Mouse (Mus musculus) liver, embryonic 11.5 days (tissue): ENCODE measurements around the gene Samd4b. TPM values are rescaled to one million over a fixed set of nuclear protein-coding genes. Genes with fewer than 3 reads are reported as not detected.
A peak's percentile ranks its signal among the peaks of the same experiment; 100 is the strongest.
"Not testable (repeated sequence)": the region's sequence is repeated elsewhere in the genome, so short reads cannot be mapped to it uniquely, and the experiment has no call there.

Experiments used
- ATAC-seq: fragments of 200-750 bp; cut with Nextera tagmentation; replicated peaks from 2 replicates; pipeline ENCODE4 v1.8.0; 2017; ENCODE audit warnings: moderate number of reproducible peaks, mild to moderate bottlenecking, moderate TSS enrichment, moderate library complexity; ENCODE audit not compliant: low FRiP score
- DNase-seq: peaks from one replicate; pipeline ENCODE4 v3.0.0-alpha.2; 2017; ENCODE audit warnings: low spot score
- H3K27ac ChIP-seq: fragments of 300-500 bp; sonication (generic); 2 replicates; pipeline ENCODE4 v1.5.1; 2014; ENCODE audit warnings: mild to moderate bottlenecking, low read depth, low read length, control low read depth
- H3K27me3 ChIP-seq: fragments of 300-500 bp; sonication (generic); replicated peaks from 2 replicates; pipeline ENCODE4 v1.6.1; 2014; ENCODE audit warnings: low read length, mixed read lengths; ENCODE audit not compliant: control insufficient read depth, insufficient read depth
- H3K36me3 ChIP-seq: fragments of 300-500 bp; sonication (generic); 2 replicates; pipeline ENCODE4 v1.6.1; 2014; ENCODE audit warnings: mild to moderate bottlenecking, low read length, moderate library complexity, mixed read lengths; ENCODE audit not compliant: control insufficient read depth, insufficient read depth
- H3K4me1 ChIP-seq: fragments of 300-500 bp; sonication (generic); replicated peaks from 2 replicates; pipeline ENCODE4 v1.6.1; 2014; ENCODE audit warnings: low read length, mixed read lengths; ENCODE audit not compliant: control insufficient read depth, insufficient read depth
- H3K4me2 ChIP-seq: fragments of 300-500 bp; sonication (generic); 2 replicates; pipeline ENCODE4 v1.6.1; 2014; ENCODE audit warnings: mild to moderate bottlenecking, control low read depth, moderate library complexity
- H3K4me3 ChIP-seq: fragments of 300-500 bp; sonication (generic); 2 replicates; pipeline ENCODE4 v1.5.1; 2014; ENCODE audit warnings: low read depth, low read length, control low read depth
- H3K9ac ChIP-seq: fragments of 300-500 bp; sonication (generic); 2 replicates; pipeline ENCODE4 v1.6.1; 2014; ENCODE audit warnings: low read depth, low read length, control low read depth
- H3K9me3 ChIP-seq: fragments of 300-500 bp; sonication (generic); 2 replicates; pipeline ENCODE4 v1.6.1; 2016; ENCODE audit warnings: low read length, inconsistent platforms, mixed read lengths; ENCODE audit not compliant: control insufficient read depth
- WGBS: fragments of 180-500 bp; shearing (Covaris S2); extraction: QIAGEN DNeasy Blood & Tissue Kit; methylation state at CpG from one replicate; pipeline ENCODE4 v1.1.7; 2014; 5-methylcytosine and 5-hydroxymethylcytosine counted together
- polyA plus RNA-seq: library from polyadenylated mRNA; unstranded; fragments of >200 nt; fragmentation: Nextera tagmentation; extraction: Ambion mirVana; gene quantifications from 2 replicates; pipeline ENCODE4 v1.2.1, GENCODE M21; 2014

Gene Samd4b
- polyA plus RNA-seq, 1 experiment from 2014 or later = 18.6 TPM

GRCm38 (mm10) chr7:28547628-28548027 is 50.3 kb downstream of the Samd4b start:
- ATAC-seq = 0 out of 2 replicates have a peak, but pooled peaks have one; percentile 43
- H3K9me3 ChIP-seq = no peaks in the 10 kb centered on the region
- peaks cover 10% of the 10 kb centered on the region for H3K4me1 ChIP-seq
- 46% methylated on average over 7 of the region's 7 CpGs for WGBS
- H3K27me3 ChIP-seq = peaks cover 47% of the 10 kb centered on the region
- no peak overlapping the region for H3K9ac ChIP-seq
- no peak for DNase-seq
- H3K4me3 ChIP-seq = 0 out of 2 replicates have a peak overlapping the region, but pooled peaks have one; percentile 10
- no peak overlapping the region for H3K27ac ChIP-seq
- H3K4me2 ChIP-seq = peak overlapping the region; percentile 54; the same call in 1 of the 2 replicates
- H3K36me3 ChIP-seq = no peaks in the 10 kb centered on the region

- no peak for DNase-seq
- H3K9ac ChIP-seq = no peak within 1 kb of the TSS
These were observed 50.8 kb downstream of the Samd4b start, which contains the start of gene Nccrp1 for GRCm38 (mm10) chr7:28547154-28547553. Nccrp1 (minus strand) TSS chr7:28547254.

DNA sequence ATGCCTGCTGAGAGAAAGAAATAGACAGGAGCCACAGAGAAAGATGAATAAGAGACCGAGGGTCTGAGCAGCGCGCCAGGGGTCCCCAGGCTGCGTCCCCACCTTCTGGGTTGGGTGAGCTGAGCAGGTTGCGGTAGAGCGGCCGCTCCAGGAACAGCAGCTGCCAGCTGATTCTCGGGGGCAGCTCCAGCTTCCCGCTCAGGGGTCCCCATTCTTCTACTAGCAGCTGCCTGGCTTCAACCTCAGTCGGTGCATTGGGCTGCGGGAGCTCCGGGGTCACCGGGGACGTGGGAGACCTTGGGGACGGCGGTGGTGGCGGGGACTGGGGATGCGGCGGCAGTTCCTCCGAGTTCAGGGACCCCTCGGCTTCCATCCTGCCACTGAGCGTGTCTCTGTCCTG is 51.3 kb downstream of the Samd4b start:
- Histone ChIP-seq H3K4me2 (peak overlapping the region; percentile 54), H3K27ac (no peak overlapping the region), H3K9ac (no peak overlapping the region), H3K27me3 (peaks cover 47% of the 10 kb centered on the region), H3K4me3 (peak overlapping the region; percentile 35), H3K4me1 (peaks cover 10% of the 10 kb centered on the region), H3K9me3 (no peaks in the 10 kb centered on the region), H3K36me3 (no peaks in the 10 kb centered on the region)
- no peak for ATAC-seq
- DNase-seq = no peak
- 1% methylated on average over 22 of the region's 22 CpGs for WGBS

More at GRCm38 (mm10) chr7:28547154-28547553, 50.8 kb downstream of the Samd4b start, which contains the start of gene Nccrp1:
- Histone ChIP-seq H3K4me3 (peak within 1 kb of the TSS; percentile 35), H3K36me3 (no peaks in the 10 kb centered on the region), H3K4me2 (peak within 1 kb of the TSS; percentile 54), H3K27me3 (peaks cover 47% of the 10 kb centered on the region), H3K4me1 (peaks cover 10% of the 10 kb centered on the region), H3K27ac (no peak within 1 kb of the TSS), H3K9me3 (no peaks in the 10 kb centered on the region)
- WGBS = 3% methylated on average over 5 of the region's 5 CpGs
- no peak for ATAC-seq

DNA sequence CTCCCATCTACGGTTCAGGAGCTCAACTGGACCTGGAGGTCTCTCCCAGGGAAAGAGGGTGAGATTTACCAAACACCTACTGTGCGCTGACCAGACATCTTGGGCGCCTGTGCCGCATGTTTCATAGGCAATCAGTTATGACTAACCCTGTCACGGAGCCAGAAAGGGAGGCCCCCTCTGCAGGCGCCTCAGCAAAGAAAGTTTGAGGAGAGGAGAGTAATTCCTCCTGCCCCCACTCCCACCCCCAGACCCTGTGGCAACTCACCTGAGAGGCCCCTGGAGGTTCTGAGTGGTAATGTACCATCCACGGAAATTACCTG is 52.1 kb downstream of the Samd4b start:
- H3K4me1 ChIP-seq = peaks cover 10% of the 10 kb centered on the region
- no peaks in the 10 kb centered on the region for H3K9me3 ChIP-seq
- WGBS = 58% methylated on average over 7 of the region's 7 CpGs
- H3K36me3 ChIP-seq = no peaks in the 10 kb centered on the region
- H3K27ac ChIP-seq = no peak overlapping the region
- no peak overlapping the region for H3K9ac ChIP-seq
- DNase-seq = no peak
- ATAC-seq = no peak
- H3K4me3 ChIP-seq = no peak overlapping the region
- peaks cover 47% of the 10 kb centered on the region for H3K27me3 ChIP-seq
- H3K4me2 ChIP-seq = no peak overlapping the region

DNA sequence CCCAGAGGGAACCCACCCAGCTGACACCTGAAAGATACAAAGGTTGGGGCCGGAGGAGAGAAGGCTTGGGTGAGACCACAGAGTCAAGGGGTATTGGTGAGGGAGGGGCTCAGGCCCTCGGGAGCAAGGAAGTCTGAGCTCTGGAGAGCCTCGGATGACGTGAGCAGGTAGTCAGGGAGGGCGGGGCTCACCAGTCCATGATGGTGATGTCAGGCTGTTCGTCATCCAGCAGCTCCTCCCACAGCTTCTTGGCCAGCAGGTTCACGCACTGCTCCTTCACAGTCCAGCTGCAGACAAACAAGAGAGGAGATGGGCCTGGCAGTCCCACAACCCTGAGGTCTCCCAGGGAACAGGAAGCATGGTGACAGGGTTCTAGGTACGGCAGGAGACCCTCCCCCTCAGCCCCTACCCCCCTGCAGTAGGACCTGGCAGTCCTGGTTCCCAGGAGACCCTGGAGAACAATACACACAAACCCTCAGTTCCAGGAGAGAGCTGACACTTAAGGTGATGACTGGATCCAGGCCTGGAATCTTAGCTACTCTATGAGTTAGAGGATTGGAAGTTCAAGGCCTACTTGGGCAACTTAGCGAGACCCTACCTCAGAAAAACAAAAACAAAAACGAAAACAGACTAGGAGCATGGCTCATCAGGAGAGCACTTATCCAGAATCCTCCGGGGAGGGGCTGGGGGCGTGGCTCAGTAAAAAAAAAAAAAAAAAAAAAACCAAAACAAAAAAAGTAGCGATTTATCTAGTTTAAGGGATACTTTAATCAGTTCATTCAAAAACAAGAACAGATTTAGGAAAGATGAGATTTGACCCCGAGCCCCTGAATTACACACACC is 52.7 kb downstream of the Samd4b start:
- Histone ChIP-seq H3K36me3 (no peaks in the 10 kb centered on the region), H3K4me1 (peaks cover 10% of the 10 kb centered on the region), H3K4me3 (no peak overlapping the region), H3K4me2 (no peak overlapping the region), H3K9ac (no peak overlapping the region), H3K9me3 (no peaks in the 10 kb centered on the region), H3K27ac (no peak overlapping the region), H3K27me3 (peaks cover 47% of the 10 kb centered on the region)
- DNase-seq (no peak), ATAC-seq (no peak)
- WGBS = 30% methylated on average over 14 of the region's 14 CpGs

- WGBS = 11% methylated on average over 25 of the region's 27 CpGs
- Histone ChIP-seq H3K4me3 (0 out of 2 replicates have a peak overlapping the region, but pooled peaks have one; percentile 24), H3K27ac (no peak overlapping the region), H3K4me1 (peaks cover 10% of the 10 kb centered on the region), H3K9me3 (no peaks in the 10 kb centered on the region), H3K27me3 (peaks cover 47% of the 10 kb centered on the region), H3K9ac (no peak overlapping the region), H3K4me2 (peak overlapping the region; percentile 47), H3K36me3 (no peaks in the 10 kb centered on the region)
- DNase-seq (no peak), ATAC-seq (no peak)
These were observed 53.8 kb downstream of the Samd4b start for GRCm38 (mm10) chr7:28544051-28544601.

- ATAC-seq (no peak), DNase-seq (no peak)
- no peak within 1 kb of the TSS for H3K4me3 ChIP-seq
These were observed 57.4 kb downstream of the Samd4b start, which contains the start of gene Sycn for GRCm38 (mm10) chr7:28540526-28540925. Sycn (plus strand) TSS chr7:28540885.

GRCm38 (mm10) chr7:28538886-28539285 is 59.1 kb downstream of the Samd4b start:
- H3K9ac ChIP-seq, H3K4me3 ChIP-seq, H3K4me2 ChIP-seq, H3K27me3 ChIP-seq, H3K4me1 ChIP-seq, H3K27ac ChIP-seq, H3K36me3 ChIP-seq, H3K9me3 ChIP-seq, ATAC-seq, DNase-seq: not testable (repeated sequence)
- 79% methylated on average over 6 of the region's 6 CpGs for WGBS

More at GRCm38 (mm10) chr7:28540526-28540925, 57.4 kb downstream of the Samd4b start, which contains the start of gene Sycn:
- H3K27me3 ChIP-seq = peaks cover 22% of the 10 kb centered on the region
- no peaks in the 10 kb centered on the region for H3K36me3 ChIP-seq
- no peak within 1 kb of the TSS for H3K9ac ChIP-seq
- H3K27ac ChIP-seq = no peak within 1 kb of the TSS
- no peaks in the 10 kb centered on the region for H3K4me1 ChIP-seq
- no peaks in the 10 kb centered on the region for H3K9me3 ChIP-seq
- no peak within 1 kb of the TSS for H3K4me2 ChIP-seq
- WGBS = 58% methylated on average over 4 of the region's 4 CpGs
